Mouse (Mus musculus): ENCODE data around the gene Tubb4b. TPM values are rescaled to one million over a fixed set of nuclear protein-coding genes. Genes with fewer than 3 reads are reported as not detected.

Tubb4b gene
- polyA plus RNA-seq, 2 experiments from 2014 or later: 110 to 150 TPM

DNA sequence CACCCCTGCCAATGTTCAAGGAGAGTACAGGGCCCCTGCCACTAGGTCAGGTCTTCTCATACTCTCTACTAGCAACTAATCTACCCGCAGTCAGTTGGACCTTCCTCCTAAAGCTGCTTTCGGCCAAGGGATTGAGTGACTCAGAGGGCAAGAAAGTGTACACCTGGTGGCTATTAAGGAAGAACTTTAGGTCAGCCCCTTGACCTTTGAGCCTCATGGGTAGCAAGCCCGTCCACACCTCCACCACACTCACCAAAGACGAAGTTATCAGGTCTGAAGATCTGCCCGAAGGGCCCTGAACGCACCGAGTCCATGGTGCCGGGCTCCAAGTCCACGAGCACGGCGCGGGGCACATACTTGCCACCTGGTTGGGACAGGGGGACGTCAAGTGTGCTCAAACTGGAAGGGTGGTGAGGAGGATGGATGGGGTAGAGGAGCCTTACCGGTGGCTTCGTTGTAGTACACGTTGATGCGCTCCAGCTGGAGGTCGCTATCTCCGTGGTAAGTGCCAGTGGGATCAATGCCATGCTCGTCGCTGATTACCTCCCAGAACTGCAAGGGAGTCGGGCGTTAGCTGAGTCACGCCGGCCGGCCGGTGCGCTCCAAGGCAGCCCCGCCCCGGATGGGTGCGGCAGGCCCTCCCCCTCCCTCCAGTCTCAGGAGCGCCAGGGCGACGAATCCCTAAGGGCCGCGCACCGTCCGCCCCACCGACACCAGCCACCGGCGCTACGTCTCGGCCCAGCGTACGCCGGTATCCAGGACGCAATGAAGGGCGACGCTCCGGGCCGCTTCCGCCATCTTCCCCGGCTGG lies 616 bp downstream of the Tubb4b start:
- peak; percentile 6 for ATAC-seq

DNA sequence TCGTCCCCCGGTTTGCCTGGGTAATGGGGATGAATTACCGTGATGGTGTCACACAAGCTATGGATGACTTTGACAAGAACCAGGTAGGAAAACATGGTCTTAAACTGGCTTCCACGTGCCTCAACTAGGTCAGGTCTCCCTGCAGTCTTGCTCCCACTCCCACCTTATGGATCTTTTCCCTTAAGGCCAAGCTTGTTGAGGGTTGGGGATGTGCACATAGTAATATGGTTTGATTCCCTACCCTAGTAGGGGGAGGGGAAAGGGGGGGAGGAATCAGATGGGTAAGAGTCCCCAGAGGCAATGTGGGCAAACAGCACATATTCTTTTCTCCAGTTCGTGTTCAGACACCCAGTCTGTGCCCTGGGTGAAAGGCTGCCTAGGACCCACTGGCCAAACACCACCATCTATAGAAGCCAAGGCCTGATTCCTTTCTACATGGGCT lies 3.1 kb downstream of the Tubb4b start:
- no peak for ATAC-seq

- ATAC-seq: no peak
Observed at GRCm38 (mm10) chr2:25218445-25218844, 6.1 kb downstream of the Tubb4b start, which contains the start of gene Fam166a. Gene Fam166a (plus strand): TSS chr2:25218745.

DNA sequence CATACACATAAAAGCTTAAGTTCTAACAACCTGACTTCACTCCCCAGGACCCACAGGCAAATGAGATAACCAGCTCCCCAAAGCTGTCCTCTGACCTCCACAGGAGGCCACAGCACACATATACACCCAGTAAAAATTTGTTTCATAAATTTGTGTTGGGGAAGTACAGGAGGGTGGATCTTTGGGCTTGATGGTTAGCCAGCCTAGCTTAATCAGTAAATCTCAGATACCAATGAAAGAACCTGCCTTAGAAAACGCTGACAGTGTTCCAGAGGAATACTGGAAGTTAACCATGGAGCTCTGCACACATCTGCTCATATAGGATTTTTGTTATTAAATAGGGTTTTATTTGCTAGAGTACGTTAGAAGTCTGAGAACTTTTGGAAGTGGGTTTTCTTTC lies 6.8 kb downstream of the Tubb4b start:
- no peak for ATAC-seq

DNA sequence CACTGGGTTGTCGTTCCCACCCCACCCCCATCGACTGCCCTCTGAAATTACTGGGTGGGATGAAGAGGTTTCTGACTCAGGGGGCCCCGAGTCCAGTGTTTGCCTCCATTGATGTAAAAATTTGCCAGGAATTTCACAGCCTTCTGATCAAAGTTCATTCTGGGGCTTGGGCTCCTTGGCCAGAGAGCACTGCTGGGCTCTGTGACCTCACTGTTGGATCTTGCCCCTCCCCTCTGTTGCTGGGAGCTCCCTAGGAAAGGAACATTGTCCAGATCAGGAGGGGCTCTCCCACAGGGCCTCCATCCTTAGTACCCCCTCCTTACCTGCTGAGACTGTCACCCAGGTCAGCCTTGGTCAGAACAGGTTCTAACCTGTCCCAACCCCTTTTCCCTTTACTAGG lies 10.1 kb downstream of the Tubb4b start, which contains the start of gene Stpg3:
Gene Stpg3 (minus strand): TSS at position 194 of the 400 bp plus-strand sequence.
- ATAC-seq: no peak

DNA sequence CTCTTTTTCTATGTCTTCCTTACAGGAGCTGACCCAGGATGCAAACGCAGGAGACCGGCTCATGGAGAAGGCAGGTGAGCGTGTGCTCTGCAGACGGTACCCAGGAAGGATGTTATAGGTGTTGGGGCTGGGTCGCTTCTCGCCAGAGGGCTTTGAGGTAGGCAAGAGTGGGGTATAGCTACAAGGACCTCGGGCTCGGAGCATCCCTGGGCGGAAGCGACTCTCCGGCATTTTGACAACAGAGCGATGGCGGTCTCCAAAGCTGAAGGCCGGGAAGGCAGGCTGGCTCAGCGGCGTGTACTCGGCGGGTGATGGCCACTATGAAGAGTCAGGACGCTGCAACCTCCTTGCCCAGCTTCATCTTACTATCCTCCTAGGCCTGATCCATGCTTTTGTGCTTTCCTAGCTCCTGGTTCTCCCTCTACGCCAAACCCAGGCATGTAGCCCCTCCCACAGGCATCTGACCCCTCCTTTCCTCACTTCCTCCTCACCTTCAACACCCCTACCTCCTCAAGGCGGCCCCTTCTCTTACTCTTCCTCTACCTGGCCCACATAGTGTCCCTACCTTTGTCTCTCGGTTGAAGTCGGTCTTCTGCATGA lies 11.1 kb downstream of the Tubb4b start:
- ATAC-seq: no peak

DNA sequence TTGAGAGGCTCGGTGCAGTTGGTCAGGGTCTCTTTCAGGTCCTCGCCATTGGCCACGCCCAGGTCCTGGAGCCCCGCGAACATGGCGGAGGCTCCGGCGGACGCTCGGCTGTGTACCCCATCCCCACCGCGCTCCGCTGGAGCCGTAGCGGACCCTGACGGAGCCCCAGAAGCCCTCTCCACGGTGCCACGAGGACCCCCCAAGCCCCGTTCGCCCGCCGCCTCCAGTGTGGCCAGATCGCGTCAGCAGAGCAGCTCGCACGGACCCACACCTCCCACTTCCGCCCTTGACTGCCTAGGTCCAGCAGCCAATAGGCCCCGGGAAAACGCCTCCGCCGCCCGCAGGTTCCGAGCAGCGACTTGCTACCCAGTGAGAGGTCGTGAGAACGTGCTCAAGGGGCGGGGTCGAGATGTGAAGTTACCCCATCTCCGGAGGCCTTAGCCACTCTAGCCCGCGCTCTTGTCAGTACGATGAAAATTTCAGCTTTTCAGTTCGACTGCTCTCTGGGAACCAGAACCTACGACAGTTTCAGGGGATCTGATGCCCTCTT lies 13.3 kb downstream of the Tubb4b start, which contains the start of gene Nelfb:
Gene Nelfb (minus strand): TSS at position 369 of the 550 bp plus-strand sequence.
- ATAC-seq: peak; percentile 95

DNA sequence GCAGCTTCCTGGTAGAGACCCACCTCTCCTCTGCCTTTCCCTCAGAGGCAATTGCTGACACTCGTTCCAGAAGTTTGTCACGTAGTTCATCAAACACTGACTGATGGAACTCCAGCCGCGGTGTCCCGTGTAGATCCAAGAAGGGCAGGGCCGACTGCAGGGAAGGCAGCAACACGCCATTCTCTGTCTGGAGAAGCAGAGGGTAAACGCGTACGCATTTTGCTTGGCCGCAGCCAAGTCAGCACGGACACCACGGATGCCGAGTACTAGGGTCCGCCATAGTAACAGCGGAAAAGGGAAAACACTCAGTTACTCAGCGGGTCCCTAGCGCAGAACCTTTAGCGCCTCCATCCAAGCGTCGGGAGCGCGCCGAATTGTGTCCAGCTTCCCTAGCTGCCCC lies 13.8 kb downstream of the Tubb4b start:
- ATAC-seq: no peak

GRCm38 (mm10) chr2:25207593-25207992 lies 16.9 kb downstream of the Tubb4b start:
- ATAC-seq: no peak

GRCm38 (mm10) chr2:25203631-25204214 lies 20.8 kb downstream of the Tubb4b start:
- no peak for ATAC-seq

- ATAC-seq: no peak
Observed at GRCm38 (mm10) chr2:25200631-25201030, 23.9 kb downstream of the Tubb4b start.

GRCm38 (mm10) chr2:25197946-25198345 lies 26.6 kb downstream of the Tubb4b start:
- no peak for ATAC-seq

- no peak for ATAC-seq
Observed at GRCm38 (mm10) chr2:25197191-25197590, 27.3 kb downstream of the Tubb4b start.

DNA sequence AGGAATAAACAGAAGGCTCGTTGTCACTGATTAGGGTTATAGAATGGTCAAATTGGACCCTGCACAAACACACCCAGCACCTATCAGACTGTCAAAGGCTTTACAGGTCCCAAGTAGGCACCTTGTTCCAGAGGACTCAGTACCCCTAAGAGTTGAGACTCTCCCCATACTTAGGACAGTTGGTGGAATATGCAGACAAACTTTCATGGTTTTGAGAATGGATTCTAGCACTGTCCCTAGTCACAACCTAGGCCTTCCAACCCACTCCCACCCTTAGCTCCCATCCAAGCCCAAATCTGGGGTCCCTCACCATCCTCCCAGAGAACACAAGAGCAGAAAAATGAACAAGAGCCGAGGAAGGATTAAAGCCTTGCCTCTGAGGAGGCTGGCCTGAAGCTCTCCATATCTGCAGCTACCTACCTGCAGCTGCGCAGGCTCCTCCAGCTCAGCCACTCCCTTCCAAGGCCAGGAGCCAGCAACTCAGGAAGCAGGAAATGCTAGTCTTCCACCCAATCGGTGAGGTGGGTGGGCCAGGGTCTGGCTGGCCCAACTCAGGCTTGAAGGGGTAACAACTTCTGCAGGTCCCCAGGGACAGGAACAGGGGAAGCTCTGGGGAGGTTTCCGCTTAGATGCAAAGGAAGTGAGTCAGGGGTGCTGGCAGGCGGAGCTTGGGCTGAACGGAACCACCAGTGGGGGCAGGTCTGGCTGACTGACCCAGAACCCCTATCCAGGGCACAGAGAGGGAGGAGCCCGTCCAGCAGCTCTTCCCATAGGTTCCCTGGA lies 28.1 kb downstream of the Tubb4b start, which contains the start of gene Tor4a:
Gene Tor4a (minus strand): TSS at position 715 of the 783 bp plus-strand sequence.
- ATAC-seq: peak; percentile 60

DNA sequence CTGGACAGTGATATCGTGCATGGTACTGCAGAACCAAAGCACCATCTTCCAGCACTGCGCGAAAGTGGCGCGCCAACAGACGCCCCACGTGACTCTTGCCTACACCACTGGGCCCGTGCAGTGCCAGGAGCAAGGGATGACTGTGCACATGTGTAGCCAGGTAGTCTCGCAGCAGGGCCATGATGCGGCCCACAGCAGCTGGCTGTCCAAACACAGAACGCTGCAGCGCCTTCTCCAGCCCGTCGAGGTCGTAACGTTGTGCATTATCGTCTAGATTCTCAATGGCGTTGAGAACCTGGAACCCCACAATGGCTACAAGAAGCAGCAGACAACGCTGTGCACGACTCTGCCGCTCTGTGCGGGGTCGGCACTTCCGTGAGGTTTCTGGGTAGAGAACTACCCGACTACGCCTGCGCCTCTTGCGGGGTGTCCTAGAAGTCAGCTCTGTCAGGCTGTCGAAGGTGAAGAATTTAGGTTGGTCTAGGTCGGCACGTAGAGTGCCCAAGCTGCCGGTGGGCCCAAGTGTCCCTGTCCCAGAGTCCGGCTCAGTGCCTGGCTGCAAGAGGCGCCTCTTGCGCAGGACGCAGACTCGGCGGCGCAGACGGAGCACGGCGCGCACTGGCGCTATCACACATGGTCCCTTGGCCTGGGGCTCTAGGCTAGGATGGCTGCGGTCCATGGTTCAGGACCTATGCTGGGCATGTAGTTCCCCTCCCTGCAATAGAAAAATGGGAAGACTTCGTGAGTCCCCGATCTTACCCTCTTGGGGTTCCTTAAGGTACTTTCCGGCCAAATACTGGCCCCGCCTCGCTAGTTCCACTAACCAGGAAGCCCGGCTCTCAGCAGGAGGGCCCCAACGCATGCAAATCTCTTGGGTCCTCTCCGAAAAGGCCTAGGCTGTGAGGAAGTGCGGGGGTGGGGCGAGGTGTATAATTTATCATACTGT lies 29.0 kb downstream of the Tubb4b start:
- peak; percentile 48 for ATAC-seq

- ATAC-seq: no peak
Observed at GRCm38 (mm10) chr2:25194486-25195171, 29.9 kb downstream of the Tubb4b start.

- ATAC-seq: no peak
Observed at GRCm38 (mm10) chr2:25194006-25194405, 30.5 kb downstream of the Tubb4b start.

- ATAC-seq: peak; percentile 67
Observed at GRCm38 (mm10) chr2:25193330-25193770, 31.2 kb downstream of the Tubb4b start.

- no peak for ATAC-seq
Observed at GRCm38 (mm10) chr2:25187841-25188240, 36.7 kb downstream of the Tubb4b start.

DNA sequence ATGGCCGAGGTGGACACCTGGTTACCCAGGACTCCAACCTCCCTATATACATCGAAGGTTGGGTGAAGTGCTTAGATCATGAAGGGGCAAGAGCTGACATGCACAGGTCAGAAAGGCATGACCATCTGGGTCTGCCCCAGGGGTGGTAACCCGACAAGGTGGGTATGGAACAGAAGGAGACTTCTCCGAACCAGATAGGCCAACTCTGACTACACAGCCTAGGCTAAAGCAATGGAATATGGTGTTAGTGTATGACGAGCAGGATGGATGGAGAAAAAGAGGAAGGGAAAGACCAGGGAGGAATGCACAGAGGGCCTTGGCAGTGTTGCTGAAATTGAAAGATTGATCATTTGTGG lies 37.9 kb downstream of the Tubb4b start:
- ATAC-seq: no peak
